Mouse (Mus musculus): ENCODE measurements around the gene Gm572. TPM values are rescaled to one million over a fixed set of nuclear protein-coding genes. Genes with fewer than 3 reads are reported as not detected.

Gm572 gene
- polyA plus RNA-seq, 1 experiment from 2014 or later: not detected

DNA sequence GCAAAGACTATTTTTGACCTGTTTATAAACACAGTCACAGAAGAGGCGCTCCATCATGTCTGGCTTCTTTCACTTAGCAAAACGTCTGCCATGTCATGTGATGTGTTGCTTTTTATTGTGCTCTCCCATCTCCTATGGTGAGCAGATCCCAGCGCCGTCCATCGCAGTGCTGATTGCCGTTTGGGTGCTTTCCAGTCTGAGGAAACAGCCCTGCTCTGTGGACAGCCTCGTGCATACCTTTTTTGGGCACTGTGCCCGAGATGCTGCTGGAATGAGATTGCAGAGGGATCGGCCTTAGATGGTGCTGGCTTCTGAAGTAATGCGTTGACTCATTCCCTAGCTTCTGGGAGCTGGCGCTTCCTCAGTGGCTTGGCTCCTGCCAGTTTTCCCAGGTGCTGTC, 3.5 kb downstream of the Gm572 start:
- no peaks in the 10 kb centered on the region for H3K9me3 ChIP-seq (replicated peaks)
- H3K9ac ChIP-seq: no peak overlapping the region
- peaks cover 6% of the 10 kb centered on the region for H3K4me1 ChIP-seq (replicated peaks)
- ATAC-seq (ENCODE audit: low read depth) (no peak), DNase-seq (no peak)
- H3K27ac ChIP-seq: no peak overlapping the region
- no peak overlapping the region for H3K4me3 ChIP-seq (replicated peaks)
- 48% methylated on average over 11 of the region's 11 CpGs for WGBS (ENCODE audit: insufficient replicate concordance)
- no peak overlapping the region for H3K4me2 ChIP-seq
- no peaks in the 10 kb centered on the region for H3K36me3 ChIP-seq
- H3K27me3 ChIP-seq: no peaks in the 10 kb centered on the region

DNA sequence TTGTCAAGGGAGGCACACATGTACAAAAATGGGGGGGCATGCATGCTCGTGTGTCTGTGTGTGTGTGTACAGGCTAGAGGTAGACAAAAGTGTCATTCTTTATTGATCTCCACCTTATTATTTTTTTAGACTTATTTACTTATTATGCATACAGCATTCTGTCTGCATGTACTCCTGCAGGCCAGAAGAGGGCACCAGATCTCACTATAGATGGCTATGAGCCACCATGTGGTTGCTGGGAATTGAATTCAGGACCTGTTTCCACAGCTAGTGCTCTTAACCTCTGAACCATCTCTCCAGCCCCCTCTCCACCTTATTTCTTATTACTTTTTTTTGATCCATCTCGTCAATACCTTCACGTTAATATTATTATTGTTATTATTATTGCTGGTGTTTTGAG, 6.2 kb downstream of the Gm572 start:
- Histone ChIP-seq H3K9me3 (replicated peaks) (no peaks in the 10 kb centered on the region), H3K4me1 (replicated peaks) (no peaks in the 10 kb centered on the region; the same call in 1 of the 2 replicates), H3K27me3 (no peaks in the 10 kb centered on the region), H3K36me3 (no peaks in the 10 kb centered on the region), H3K27ac (no peak overlapping the region), H3K9ac (no peak overlapping the region), H3K4me3 (replicated peaks) (no peak overlapping the region), H3K4me2 (no peak overlapping the region)
- WGBS (ENCODE audit: insufficient replicate concordance): 39% methylated on average over 3 of the region's 3 CpGs
- DNase-seq (no peak), ATAC-seq (ENCODE audit: low read depth) (no peak)

DNA sequence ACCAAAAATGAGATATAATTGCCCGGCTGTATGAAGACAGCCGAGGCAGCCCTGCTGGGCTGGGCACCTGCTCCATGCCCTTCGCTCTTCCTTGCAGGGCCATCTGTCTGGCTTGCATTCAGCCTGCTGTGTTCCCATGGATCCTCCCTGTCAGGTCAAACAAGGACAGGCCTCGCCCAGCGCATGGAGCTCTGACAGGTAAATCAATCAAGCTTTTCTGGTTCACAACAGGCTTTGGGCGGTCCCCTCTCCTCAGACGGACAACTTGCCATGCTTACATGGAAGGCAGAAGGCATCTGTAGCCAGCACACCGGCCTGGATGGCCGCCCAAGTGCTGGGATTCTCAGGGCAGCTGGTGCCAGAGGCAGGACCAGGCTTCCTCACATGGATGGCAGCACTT, 7.9 kb downstream of the Gm572 start:
- 64% methylated on average over 9 of the region's 9 CpGs for WGBS (ENCODE audit: insufficient replicate concordance)
- no peaks in the 10 kb centered on the region for H3K4me1 ChIP-seq (replicated peaks)
- H3K27me3 ChIP-seq: no peaks in the 10 kb centered on the region
- no peaks in the 10 kb centered on the region for H3K36me3 ChIP-seq
- H3K9ac ChIP-seq: no peak overlapping the region
- H3K4me2 ChIP-seq: no peak overlapping the region
- no peaks in the 10 kb centered on the region for H3K9me3 ChIP-seq (replicated peaks)
- H3K4me3 ChIP-seq (replicated peaks): no peak overlapping the region
- DNase-seq: no peak
- no peak overlapping the region for H3K27ac ChIP-seq
- no peak for ATAC-seq (ENCODE audit: low read depth)

DNA sequence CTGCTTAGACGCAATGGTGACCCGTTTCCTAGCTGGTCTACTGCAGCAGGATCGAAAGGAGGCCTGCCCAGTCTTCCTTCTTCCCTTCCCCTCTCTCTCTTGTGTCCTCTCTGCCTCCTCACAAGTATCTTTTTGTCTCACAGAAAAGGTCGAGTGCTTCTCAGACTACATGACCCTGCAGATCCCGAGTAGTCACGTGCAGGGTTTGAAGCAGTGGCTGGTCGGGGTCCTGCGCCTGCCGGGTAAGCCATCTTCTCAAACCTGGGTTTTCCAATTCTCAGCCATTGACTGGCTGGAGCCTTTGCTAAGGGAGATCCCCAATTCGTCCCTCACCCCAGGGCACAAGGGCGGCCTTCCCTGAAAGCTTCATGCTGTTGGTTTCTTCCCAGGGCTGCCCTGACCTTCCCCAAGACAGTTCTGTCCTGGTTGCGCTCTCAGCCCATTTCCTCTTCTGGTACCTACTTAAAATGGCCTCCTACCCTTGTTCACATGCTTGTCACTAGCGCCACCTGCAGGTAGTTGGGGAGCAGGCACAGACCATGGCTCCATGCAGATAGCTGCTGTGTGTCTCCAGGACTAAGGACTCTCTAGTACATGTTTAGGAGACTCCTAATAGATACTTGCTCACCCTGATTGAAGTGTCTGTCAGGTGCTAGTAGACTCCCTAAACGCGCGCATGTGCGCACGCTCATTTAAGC, 11.7 kb downstream of the Gm572 start:
- no peak for DNase-seq
- H3K27me3 ChIP-seq: 0 out of 2 replicates have a peak, but pooled peaks cover 2% of the 10 kb centered on the region
- no peaks in the 10 kb centered on the region for H3K36me3 ChIP-seq
- peak; percentile 47 for ATAC-seq (ENCODE audit: low read depth)
- no peak overlapping the region for H3K9ac ChIP-seq
- H3K9me3 ChIP-seq (replicated peaks): no peaks in the 10 kb centered on the region
- no peak overlapping the region for H3K27ac ChIP-seq
- WGBS (ENCODE audit: insufficient replicate concordance): 75% methylated on average over 18 of the region's 18 CpGs
- no peaks in the 10 kb centered on the region for H3K4me1 ChIP-seq (replicated peaks)
- no peak overlapping the region for H3K4me3 ChIP-seq (replicated peaks)
- H3K4me2 ChIP-seq: no peak overlapping the region

- Histone ChIP-seq H3K9ac (no peak overlapping the region), H3K36me3 (no peaks in the 10 kb centered on the region), H3K4me3 (replicated peaks) (no peak overlapping the region), H3K4me1 (replicated peaks) (no peaks in the 10 kb centered on the region), H3K4me2 (no peak overlapping the region), H3K9me3 (replicated peaks) (no peaks in the 10 kb centered on the region), H3K27ac (no peak overlapping the region), H3K27me3 (peaks cover 13% of the 10 kb centered on the region)
- no peak for DNase-seq
- ATAC-seq (ENCODE audit: low read depth): no peak
- 43% methylated on average over 15 of the region's 15 CpGs for WGBS (ENCODE audit: insufficient replicate concordance)
Measured at GRCm38 (mm10) chr4:148656691-148657258, 13.7 kb downstream of the Gm572 start.

DNA sequence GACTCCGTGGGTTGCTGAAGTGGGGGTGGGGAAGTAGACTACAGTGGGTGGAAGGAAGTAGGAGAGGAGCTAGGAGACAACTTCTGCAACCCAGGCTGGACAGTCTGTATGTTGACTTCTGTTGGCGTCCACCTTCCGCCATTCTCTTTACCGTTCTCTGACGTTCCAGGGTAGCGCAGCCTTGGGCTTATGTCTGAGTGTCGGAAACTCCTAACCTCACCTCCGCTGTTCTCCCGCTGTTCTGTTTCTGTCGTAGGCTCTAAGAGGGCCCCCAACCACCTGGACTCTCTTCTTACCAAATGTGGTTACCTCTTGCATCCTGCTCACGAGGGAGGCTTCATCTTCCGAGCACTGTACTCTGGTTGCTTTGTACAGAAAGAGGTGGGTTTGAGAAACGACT, 14.7 kb downstream of the Gm572 start:
- ATAC-seq (ENCODE audit: low read depth) (no peak), DNase-seq (no peak)
- no peak overlapping the region for H3K4me2 ChIP-seq
- H3K4me1 ChIP-seq (replicated peaks): peaks cover 6% of the 10 kb centered on the region
- no peak overlapping the region for H3K9ac ChIP-seq
- H3K27ac ChIP-seq: no peak overlapping the region
- no peaks in the 10 kb centered on the region for H3K9me3 ChIP-seq (replicated peaks)
- no peaks in the 10 kb centered on the region for H3K36me3 ChIP-seq
- H3K27me3 ChIP-seq: peaks cover 16% of the 10 kb centered on the region
- H3K4me3 ChIP-seq (replicated peaks): no peak overlapping the region
- WGBS (ENCODE audit: insufficient replicate concordance): 69% methylated on average over 13 of the region's 13 CpGs

- no peak overlapping the region for H3K27ac ChIP-seq
- H3K36me3 ChIP-seq: no peaks in the 10 kb centered on the region
- H3K4me3 ChIP-seq (replicated peaks): no peak overlapping the region
- H3K4me2 ChIP-seq: no peak overlapping the region
- H3K9me3 ChIP-seq (replicated peaks): no peaks in the 10 kb centered on the region
- no peak for DNase-seq
- peaks cover 35% of the 10 kb centered on the region for H3K27me3 ChIP-seq
- peaks cover 7% of the 10 kb centered on the region for H3K4me1 ChIP-seq (replicated peaks)
- no peak overlapping the region for H3K9ac ChIP-seq
- 42% methylated on average over 3 of the region's 3 CpGs for WGBS (ENCODE audit: insufficient replicate concordance)
- no peak for ATAC-seq (ENCODE audit: low read depth)
Measured at GRCm38 (mm10) chr4:148660174-148660573, 17.1 kb downstream of the Gm572 start.

GRCm38 (mm10) chr4:148662168-148662965, 19.2 kb downstream of the Gm572 start:
- Histone ChIP-seq H3K27me3 (peaks cover 35% of the 10 kb centered on the region), H3K9ac (no peak overlapping the region), H3K4me3 (replicated peaks) (no peak overlapping the region), H3K36me3 (no peaks in the 10 kb centered on the region), H3K4me1 (replicated peaks) (peaks cover 7% of the 10 kb centered on the region), H3K27ac (no peak overlapping the region), H3K9me3 (replicated peaks) (no peaks in the 10 kb centered on the region), H3K4me2 (peak overlapping the region; percentile 33; the same call in 1 of the 2 replicates)
- 31% methylated on average over 21 of the region's 21 CpGs for WGBS (ENCODE audit: insufficient replicate concordance)
- DNase-seq (no peak), ATAC-seq (ENCODE audit: low read depth) (peak; percentile 16; the same call in 1 of the 2 replicates)

GRCm38 (mm10) chr4:148663326-148663725, 20.2 kb downstream of the Gm572 start:
- Histone ChIP-seq H3K9ac (no peak overlapping the region), H3K27ac (no peak overlapping the region), H3K9me3 (replicated peaks) (no peaks in the 10 kb centered on the region), H3K27me3 (peaks cover 35% of the 10 kb centered on the region), H3K4me3 (replicated peaks) (no peak overlapping the region), H3K4me1 (replicated peaks) (peaks cover 7% of the 10 kb centered on the region), H3K4me2 (no peak overlapping the region), H3K36me3 (no peaks in the 10 kb centered on the region)
- no peak for DNase-seq
- no peak for ATAC-seq (ENCODE audit: low read depth)
- 69% methylated on average over 7 of the region's 7 CpGs for WGBS (ENCODE audit: insufficient replicate concordance)

DNA sequence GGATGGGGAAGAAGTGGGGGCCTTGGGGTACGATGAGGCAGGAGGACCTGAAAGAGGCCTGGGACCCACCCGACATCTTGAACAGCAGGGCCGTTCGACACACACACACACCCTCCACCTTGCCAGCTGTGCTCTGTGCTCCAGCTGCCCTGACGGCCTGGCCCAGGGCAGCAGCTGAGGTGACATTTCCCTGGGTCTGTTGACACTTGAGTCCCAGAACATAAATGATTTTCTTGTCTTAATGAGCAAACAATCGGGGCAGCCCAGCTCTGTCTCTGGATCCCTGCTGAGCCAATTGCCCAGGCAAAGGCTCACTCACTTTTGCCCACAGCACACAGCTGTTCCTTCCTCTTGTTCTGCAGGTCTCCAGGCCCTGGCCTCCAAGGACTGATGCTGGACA, 20.9 kb downstream of the Gm572 start:
- H3K4me2 ChIP-seq: no peak overlapping the region
- H3K4me1 ChIP-seq (replicated peaks): peaks cover 7% of the 10 kb centered on the region
- DNase-seq: no peak
- no peak for ATAC-seq (ENCODE audit: low read depth)
- H3K9me3 ChIP-seq (replicated peaks): no peaks in the 10 kb centered on the region
- H3K27ac ChIP-seq: no peak overlapping the region
- H3K9ac ChIP-seq: no peak overlapping the region
- no peaks in the 10 kb centered on the region for H3K36me3 ChIP-seq
- H3K27me3 ChIP-seq: peaks cover 33% of the 10 kb centered on the region
- WGBS (ENCODE audit: insufficient replicate concordance): 59% methylated on average over 6 of the region's 6 CpGs
- no peak overlapping the region for H3K4me3 ChIP-seq (replicated peaks)

DNA sequence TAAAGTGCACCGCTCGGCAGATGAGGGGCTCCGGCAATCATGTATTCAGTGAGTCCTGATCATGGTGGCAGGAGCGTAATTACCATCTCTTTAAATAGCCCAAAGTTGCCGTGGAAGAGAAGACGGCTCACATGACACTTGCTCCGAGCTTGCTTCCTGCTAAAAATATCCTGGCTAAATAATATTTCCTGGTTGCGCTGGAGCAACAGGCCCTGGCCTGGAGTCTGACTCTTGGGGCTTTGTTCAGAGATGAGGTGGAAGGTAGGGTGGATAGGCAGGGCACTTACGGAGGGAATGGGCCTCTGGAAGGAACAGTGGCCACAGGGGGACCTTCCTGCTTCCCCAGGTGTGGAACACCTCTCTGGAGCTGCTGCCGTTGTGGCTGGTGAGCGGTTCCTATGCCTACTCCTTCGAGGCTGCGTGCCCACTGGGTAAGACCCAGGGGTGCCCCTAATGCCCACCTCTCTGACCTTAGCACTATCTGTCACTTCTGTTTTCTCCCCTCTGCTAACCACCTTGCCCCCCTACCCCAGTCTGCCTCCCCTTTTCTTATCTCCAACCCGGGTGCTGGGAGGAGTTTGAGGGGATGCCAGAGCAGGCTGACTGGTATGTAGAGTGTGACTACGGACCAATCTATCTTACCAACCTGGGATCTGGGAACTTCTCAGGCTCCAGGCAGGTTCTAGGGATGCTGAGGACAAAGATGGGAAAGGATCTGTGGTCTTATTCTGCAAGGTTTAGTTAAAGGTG, 24.1 kb downstream of the Gm572 start:
- Histone ChIP-seq H3K27ac (no peak overlapping the region), H3K4me3 (replicated peaks) (no peak overlapping the region), H3K9me3 (replicated peaks) (no peaks in the 10 kb centered on the region), H3K4me2 (no peak overlapping the region), H3K36me3 (no peaks in the 10 kb centered on the region), H3K27me3 (peaks cover 22% of the 10 kb centered on the region), H3K4me1 (replicated peaks) (peaks cover 30% of the 10 kb centered on the region), H3K9ac (no peak overlapping the region)
- DNase-seq (no peak), ATAC-seq (ENCODE audit: low read depth) (no peak)
- 72% methylated on average over 15 of the region's 15 CpGs for WGBS (ENCODE audit: insufficient replicate concordance)
